Mouse (Mus musculus) left cerebral cortex, adult 18-20 months (tissue): Measurements from ENCODE around the gene Krt8. TPM values are rescaled to one million over a fixed set of nuclear protein-coding genes. Genes with fewer than 3 reads are reported as not detected.
"Not testable (repeated sequence)": the region's sequence is repeated elsewhere in the genome, so short reads cannot be mapped to it uniquely, and the experiment has no call there.

Experiments
- DNase-seq, 2 experiments: peaks; one replicate each; pipeline ENCODE4 v3.0.0; 2021 to 2022; ENCODE audit warnings: low spot score in 2 of 2, mixed read lengths in 1 of 2
- total RNA-seq, 2 experiments: library from RNA; stranded (reverse); gene quantifications; 2 replicates each; pipeline ENCODE4 v1.2.3; 2021

Gene Krt8
- total RNA-seq, 2 experiments from 2014 or later: not detected

- no peak for DNase-seq
Observed at GRCm38 (mm10) chr15:102010569-102011245, 6.4 kb upstream of the Krt8 start.

GRCm38 (mm10) chr15:102007097-102008069 lies 3.1 kb upstream of the Krt8 start:
- no peak for DNase-seq

- DNase-seq: no peak
Observed at GRCm38 (mm10) chr15:102006317-102006716, 2.0 kb upstream of the Krt8 start.

GRCm38 (mm10) chr15:102005290-102005689 lies 1.0 kb upstream of the Krt8 start:
- DNase-seq: no peak

GRCm38 (mm10) chr15:102003516-102003915 lies 766 bp downstream of the Krt8 start:
- DNase-seq: no peak

- no peak for DNase-seq
Observed at GRCm38 (mm10) chr15:102002646-102003488, 1.4 kb downstream of the Krt8 start.

- DNase-seq: no peak
Observed at GRCm38 (mm10) chr15:101999676-102000335, 4.5 kb downstream of the Krt8 start.

GRCm38 (mm10) chr15:101999156-101999555 lies 5.1 kb downstream of the Krt8 start:
- DNase-seq: no peak

- DNase-seq: not testable (repeated sequence)
Observed at GRCm38 (mm10) chr15:101996450-101997078, 7.7 kb downstream of the Krt8 start.

GRCm38 (mm10) chr15:101995484-101996236 lies 8.6 kb downstream of the Krt8 start:
- no peak for DNase-seq

GRCm38 (mm10) chr15:101994365-101994764 lies 9.9 kb downstream of the Krt8 start:
- DNase-seq: no peak

GRCm38 (mm10) chr15:101990946-101991345 lies 13.3 kb downstream of the Krt8 start:
- no peak for DNase-seq

GRCm38 (mm10) chr15:101988714-101989113 lies 15.6 kb downstream of the Krt8 start:
- no peak for DNase-seq

- peak; percentile 85 to 91 for DNase-seq
Observed at GRCm38 (mm10) chr15:101988119-101988518, 16.2 kb downstream of the Krt8 start.

- no peak for DNase-seq
Observed at GRCm38 (mm10) chr15:101984746-101985145, 19.5 kb downstream of the Krt8 start.

- DNase-seq: peak; percentile 92 to 95
Observed at GRCm38 (mm10) chr15:101983949-101984601, 20.2 kb downstream of the Krt8 start.

GRCm38 (mm10) chr15:101983315-101983948 lies 20.9 kb downstream of the Krt8 start:
- no peak for DNase-seq

- DNase-seq: no peak
Observed at GRCm38 (mm10) chr15:101980849-101981248, 23.4 kb downstream of the Krt8 start.
